8 mouse cellular contexts compared by ENCODE assay signal in the genomic region with DNA sequence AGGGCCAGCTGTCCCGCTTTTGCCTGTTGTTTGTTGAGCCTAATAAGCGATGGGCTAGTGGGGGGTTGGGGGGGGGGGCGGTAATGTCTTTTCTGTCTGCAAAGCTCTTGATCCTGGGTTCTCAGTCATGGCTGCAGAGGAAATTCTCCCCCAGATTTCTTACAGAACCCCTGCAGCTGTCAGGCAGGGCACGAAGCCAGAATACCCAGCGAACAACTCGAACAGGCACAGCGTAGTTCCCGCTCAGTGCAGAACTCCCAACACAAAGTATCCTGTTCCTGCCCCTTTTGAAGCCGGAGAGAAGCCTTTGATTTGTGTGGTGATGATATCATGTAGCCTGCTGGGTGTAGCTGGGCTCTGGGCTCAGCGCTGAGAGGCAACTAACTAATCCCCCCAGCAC. TPM values are rescaled to one million over a fixed set of nuclear protein-coding genes. Genes with fewer than 3 reads are reported as not detected.
A peak's percentile ranks its signal among the peaks of the same experiment; 100 is the strongest.
DNase-seq lines count a peak whose midpoint lies in the region; ATAC-seq and TF ChIP-seq lines count a peak whose summit lies in the region.

No protein-coding gene starts in this region.

- H3K27ac ChIP-seq in hindbrain, embryonic 10.5 days = peak overlapping the region; percentile 76
- peak overlapping the region; percentile 70 for H3K27ac ChIP-seq in midbrain, embryonic 14.5 days (replicated peaks; ENCODE audit: low read depth, low read length)
- H3K27ac ChIP-seq in stomach, postnatal 0 days (replicated peaks) = peak overlapping the region; percentile 56
- H3K27ac ChIP-seq in thymus, adult 2 months (ENCODE audit: control insufficient read depth, insufficient read depth, low read length) = no peak overlapping the region

- no peaks in the 10 kb centered on the region for H3K36me3 ChIP-seq in hindbrain, embryonic 10.5 days
- H3K36me3 ChIP-seq in midbrain, embryonic 14.5 days (ENCODE audit: control insufficient read depth, insufficient read depth, low read length) = no peaks in the 10 kb centered on the region
- no peaks in the 10 kb centered on the region for H3K36me3 ChIP-seq in stomach, postnatal 0 days (ENCODE audit: control insufficient read depth, insufficient read depth, low read length)
- H3K36me3 ChIP-seq in thymus, adult 2 months (ENCODE audit: control insufficient read depth, insufficient read depth, low read length) = no peaks in the 10 kb centered on the region

- H3K9me3 ChIP-seq in hindbrain, embryonic 10.5 days = no peaks in the 10 kb centered on the region
- H3K9me3 ChIP-seq in midbrain, embryonic 14.5 days (ENCODE audit: control insufficient read depth, low read length) = no peaks in the 10 kb centered on the region
- H3K9me3 ChIP-seq in stomach, postnatal 0 days (ENCODE audit: control insufficient read depth, low read length) = no peaks in the 10 kb centered on the region

- peak; percentile 88 for ATAC-seq in midbrain, embryonic 14.5 days (ENCODE audit: low FRiP score, low TSS enrichment)
- ATAC-seq in stomach, postnatal 0 days (ENCODE audit: low FRiP score, low TSS enrichment) = peak; percentile 64; the same call in 1 of the 2 replicates

- peak overlapping the region; percentile 21 for H3K4me2 ChIP-seq in midbrain, embryonic 14.5 days (ENCODE audit: low read length)
- peak overlapping the region; percentile 18 for H3K4me2 ChIP-seq in stomach, postnatal 0 days (replicated peaks; ENCODE audit: low read depth)

- TF ChIP-seq POLR2A in thymus, adult 2 months (IDR thresholded peaks at IDR 0.05; ENCODE audit: control insufficient read depth, extremely low read depth, insufficient read depth, low read length, poor library complexity) = no peak

- DNase-seq in Muller cell, postnatal 12 days (ENCODE audit: inconsistent ontology term) = peak; percentile 56
- DNase-seq in cerebellum, postnatal 14 days = peak; percentile 60 to 72
- DNase-seq in frontal cortex, postnatal 14 days (ENCODE audit: low spot score in 2 of 2) = peak; percentile 52 to 62
- DNase-seq in hindbrain, embryonic 10.5 days (ENCODE audit: low spot score) = peak; percentile 47
- peak; percentile 54 to 58 for DNase-seq in layer of hippocampus, postnatal 36 days
- peak; percentile 84 for DNase-seq in midbrain, embryonic 14.5 days
- peak; percentile 56 for DNase-seq in stomach, postnatal 0 days (ENCODE audit: low spot score)
- DNase-seq in thymus, adult 2 months = no peak

- TF ChIP-seq CTCF in stomach, postnatal 0 days (IDR thresholded peaks at IDR 0.05; ENCODE audit: low read depth) = no peak
- TF ChIP-seq CTCF in thymus, adult 2 months (IDR thresholded peaks at IDR 0.05; ENCODE audit: borderline replicate concordance, control insufficient read depth, extremely low read depth, insufficient read depth, low read length, poor library complexity) = no peak

- 2% methylated on average over 10 of the region's 10 CpGs for WGBS in hindbrain, embryonic 10.5 days
- under 1% methylated on average over 10 of the region's 10 CpGs for WGBS in midbrain, embryonic 14.5 days
- WGBS in stomach, postnatal 0 days = 4% methylated on average over 10 of the region's 10 CpGs
- 85% methylated on average over 10 of the region's 10 CpGs for WGBS in thymus, adult 2 months

- TF ChIP-seq EP300 in stomach, postnatal 0 days (optimal IDR thresholded peaks at IDR 0.05) = no peak

- peaks cover 9% of the 10 kb centered on the region; the same call in 1 of the 2 replicates for H3K27me3 ChIP-seq in hindbrain, embryonic 10.5 days (ENCODE audit: insufficient read depth, poor library complexity, severe bottlenecking)
- H3K27me3 ChIP-seq in midbrain, embryonic 14.5 days (ENCODE audit: control insufficient read depth, insufficient read depth, low read length) = no peaks in the 10 kb centered on the region
- no peaks in the 10 kb centered on the region for H3K27me3 ChIP-seq in stomach, postnatal 0 days (ENCODE audit: control insufficient read depth, insufficient read depth, low read length)
- H3K27me3 ChIP-seq in thymus, adult 2 months (ENCODE audit: control insufficient read depth, insufficient read depth, low read length) = no peaks in the 10 kb centered on the region

- H3K4me3 ChIP-seq in hindbrain, embryonic 10.5 days = peak overlapping the region; percentile 33
- no peak overlapping the region for H3K4me3 ChIP-seq in midbrain, embryonic 14.5 days (replicated peaks; ENCODE audit: low read depth, low read length)
- H3K4me3 ChIP-seq in stomach, postnatal 0 days (ENCODE audit: low read depth, low read length) = no peak overlapping the region
- no peak overlapping the region for H3K4me3 ChIP-seq in thymus, adult 2 months (ENCODE audit: control insufficient read depth, insufficient read depth, low read length)

- 0 out of 2 replicates have a peak overlapping the region, but pooled peaks have one; percentile 10 for H3K9ac ChIP-seq in midbrain, embryonic 14.5 days (replicated peaks; ENCODE audit: low read length)
- H3K9ac ChIP-seq in stomach, postnatal 0 days (ENCODE audit: low read length) = no peak overlapping the region

- H3K4me1 ChIP-seq in hindbrain, embryonic 10.5 days (replicated peaks) = peaks cover 21% of the 10 kb centered on the region
- H3K4me1 ChIP-seq in midbrain, embryonic 14.5 days (ENCODE audit: control insufficient read depth, insufficient read depth, low read length) = peaks cover 30% of the 10 kb centered on the region
- H3K4me1 ChIP-seq in stomach, postnatal 0 days (replicated peaks; ENCODE audit: control insufficient read depth, insufficient read depth) = peaks cover 4% of the 10 kb centered on the region
- no peaks in the 10 kb centered on the region for H3K4me1 ChIP-seq in thymus, adult 2 months (replicated peaks; ENCODE audit: control insufficient read depth, insufficient read depth, low read length)

RNA-seq across cellular contexts. Expression of a gene that starts 46.2 kb away (rescaled TPM):
- 2.6 and 2.8 TPM in 2 replicates for polyA plus RNA-seq in hindbrain, embryonic 10.5 days (2016; fragmentation: Nextera tagmentation; extraction: Ambion mirVana)
- 100 to 1,000 TPM; 128 to 142 TPM for total RNA-seq in layer of hippocampus, postnatal 36 days (2021)
- 13.9 and 19.4 TPM in 2 replicates for polyA plus RNA-seq in midbrain, embryonic 14.5 days (2014; fragmentation: Nextera tagmentation; extraction: Ambion mirVana)
- polyA plus RNA-seq in stomach, postnatal 0 days (2015; fragmentation: Nextera tagmentation; extraction: Ambion mirVana) = 5.0 and 6.0 TPM in 2 replicates
- 33.3 and 38.9 TPM in 2 replicates for polyA plus RNA-seq in thymus, adult 2 months (2012; rRNA removed)
